8 mouse cellular contexts compared by ENCODE assay signal in the genomic region with DNA sequence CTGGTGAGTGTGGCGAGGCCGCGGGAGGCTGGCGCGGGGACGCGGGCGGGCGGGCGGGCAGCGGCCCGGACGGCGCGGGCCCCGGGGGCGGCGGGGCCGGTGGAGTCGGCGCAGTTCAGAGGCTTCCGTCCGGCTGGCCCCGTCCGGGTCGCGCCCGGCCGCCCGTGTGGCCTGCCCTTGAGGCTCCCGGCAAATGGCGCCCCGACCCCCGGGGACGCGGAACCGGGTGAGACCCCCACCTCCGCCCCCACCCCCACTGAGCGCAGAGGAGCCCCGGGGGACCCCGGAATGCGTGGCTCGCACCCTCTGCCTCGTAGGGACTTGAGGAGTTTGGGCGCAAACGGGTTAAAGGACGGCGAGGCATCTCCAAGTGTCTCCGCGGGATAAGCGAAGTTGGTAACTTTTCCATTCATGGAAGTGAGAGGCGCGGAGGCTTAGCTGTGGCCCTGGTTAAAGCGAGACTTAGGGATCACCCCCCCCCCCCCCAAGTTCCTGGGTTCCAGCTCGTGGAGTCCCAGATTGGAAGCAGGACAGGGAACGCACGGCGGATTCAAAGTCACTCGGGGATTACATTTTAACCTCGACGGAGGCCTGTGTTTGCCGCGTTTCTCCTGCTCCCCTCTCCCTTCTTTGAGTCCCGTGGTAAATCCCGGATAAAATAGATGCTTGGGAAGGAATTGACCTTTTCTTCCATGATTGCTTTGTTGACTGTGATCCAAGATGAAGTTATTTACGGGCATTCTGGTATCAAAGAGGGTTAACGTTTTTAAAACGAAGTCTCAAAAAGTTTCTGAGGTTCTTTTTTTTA. TPM values are rescaled to one million over a fixed set of nuclear protein-coding genes. Genes with fewer than 3 reads are reported as not detected.
DNase-seq lines count a peak whose midpoint lies in the region; ATAC-seq and TF ChIP-seq lines count a peak whose summit lies in the region.

No protein-coding gene starts in this region.

- H3K27ac ChIP-seq in heart, embryonic 10.5 days = peak overlapping the region; percentile 100
- peak overlapping the region; percentile 99 for H3K27ac ChIP-seq in kidney, embryonic 16.5 days (ENCODE audit: low read length)
- H3K27ac ChIP-seq in lung, embryonic 16.5 days (ENCODE audit: low read length) = peak overlapping the region; percentile 97

- peak overlapping the region; percentile 96 for H3K9ac ChIP-seq in kidney, embryonic 16.5 days (replicated peaks; ENCODE audit: low read length)
- H3K9ac ChIP-seq in lung, embryonic 16.5 days (ENCODE audit: low read length) = peak overlapping the region; percentile 94

- ATAC-seq in Patski = peak; percentile 44
- ATAC-seq in kidney, embryonic 16.5 days (ENCODE audit: low FRiP score, low TSS enrichment) = peak; percentile 68
- peak; percentile 65 for ATAC-seq in lung, embryonic 16.5 days (ENCODE audit: low read depth)
- ATAC-seq in inflammation-experienced regulatory T-cells, adult 6 months = no peak

- no peaks in the 10 kb centered on the region for H3K9me3 ChIP-seq in heart, embryonic 10.5 days
- no peaks in the 10 kb centered on the region for H3K9me3 ChIP-seq in kidney, embryonic 16.5 days (ENCODE audit: low read length)
- H3K9me3 ChIP-seq in lung, embryonic 16.5 days (ENCODE audit: control insufficient read depth, low read length) = no peaks in the 10 kb centered on the region

- WGBS in heart, embryonic 10.5 days = under 1% methylated on average over 63 of the region's 68 CpGs
- 0% methylated on average over 37 of the region's 68 CpGs for WGBS in kidney, embryonic 16.5 days
- 0% methylated on average over 43 of the region's 68 CpGs for WGBS in lung, embryonic 16.5 days

- POLR2A ChIA-PET in Patski (lab: Charles Lee) = interaction anchor here (0.5 kb wide), 1 partner anchor 1526 kb away, joined by 4 read pairs; no protein-coding TSS in a partner anchor

- H3K36me3 ChIP-seq in heart, embryonic 10.5 days = no peaks in the 10 kb centered on the region
- H3K36me3 ChIP-seq in kidney, embryonic 16.5 days (ENCODE audit: insufficient read depth, low read length) = no peaks in the 10 kb centered on the region
- no peaks in the 10 kb centered on the region for H3K36me3 ChIP-seq in lung, embryonic 16.5 days (ENCODE audit: control insufficient read depth, insufficient read depth, low read length)

- H3K4me1 ChIP-seq in heart, embryonic 10.5 days = peaks cover 6% of the 10 kb centered on the region; the same call in 1 of the 2 replicates
- 0 out of 2 replicates have a peak, but pooled peaks cover 3% of the 10 kb centered on the region for H3K4me1 ChIP-seq in kidney, embryonic 16.5 days (ENCODE audit: insufficient read depth, low read length)
- 0 out of 2 replicates have a peak, but pooled peaks cover 2% of the 10 kb centered on the region for H3K4me1 ChIP-seq in lung, embryonic 16.5 days (replicated peaks; ENCODE audit: control insufficient read depth, insufficient read depth, low read length)

- CTCF ChIA-PET in Patski (lab: Charles Lee) = no interaction called here

- H3K27me3 ChIP-seq in Patski = no peaks in the 10 kb centered on the region
- no peaks in the 10 kb centered on the region for H3K27me3 ChIP-seq in heart, embryonic 10.5 days (ENCODE audit: insufficient read depth, poor library complexity, severe bottlenecking)
- H3K27me3 ChIP-seq in kidney, embryonic 16.5 days (ENCODE audit: insufficient read depth, low read length) = no peaks in the 10 kb centered on the region
- no peaks in the 10 kb centered on the region for H3K27me3 ChIP-seq in lung, embryonic 16.5 days (ENCODE audit: control insufficient read depth, insufficient read depth, low read depth, low read length)

- peak overlapping the region; percentile 57 for H3K4me2 ChIP-seq in kidney, embryonic 16.5 days (replicated peaks; ENCODE audit: low read depth, low read length)
- H3K4me2 ChIP-seq in lung, embryonic 16.5 days (ENCODE audit: low read depth, low read length) = peak overlapping the region; percentile 94

- DNase-seq in 3T3-L1 (ENCODE audit: low read depth, low spot score) (peak; percentile 59), Patski (ENCODE audit: low read depth, low spot score) (no peak)
- DNase-seq in embryo, embryonic 10 days (ENCODE audit: low spot score) = peak; percentile 74
- peak; percentile 85 for DNase-seq in heart, embryonic 10.5 days (ENCODE audit: low spot score)
- peak; percentile 31 for DNase-seq in right cerebral cortex, postnatal 14 days

- TF ChIP-seq CTCF in Patski (IDR thresholded peaks at IDR 0.05) = no peak

- peak overlapping the region; percentile 96 for H3K4me3 ChIP-seq in heart, embryonic 10.5 days
- peak overlapping the region; percentile 97 for H3K4me3 ChIP-seq in kidney, embryonic 16.5 days (ENCODE audit: low read length)
- H3K4me3 ChIP-seq in lung, embryonic 16.5 days (ENCODE audit: low read length) = peak overlapping the region; percentile 80

- in situ Hi-C loops in Patski (cut with MboI; ENCODE audit: low pct_unique_long_range_greater_than_20kb) = no loop called here

RNA-seq across cellular contexts. Expression of a gene that starts 0.6 kb away (rescaled TPM):
- 21.3 TPM for polyA plus RNA-seq in Patski (2021)
- polyA plus RNA-seq in heart, embryonic 10.5 days (2016; fragmentation: Nextera tagmentation; extraction: Ambion mirVana) = 43.1 and 43.7 TPM in 2 replicates
- 32.6 and 35.4 TPM in 2 replicates for polyA plus RNA-seq in kidney, embryonic 16.5 days (2015; fragmentation: Nextera tagmentation; extraction: Ambion mirVana)
- 33.1 and 34.8 TPM in 2 replicates for polyA plus RNA-seq in lung, embryonic 16.5 days (2015; fragmentation: Nextera tagmentation; extraction: Ambion mirVana)
- polyA plus RNA-seq in inflammation-experienced regulatory T-cells, adult 6 months (2017; shearing (Covaris generic)) = 1 to 10 TPM in 1 of 3 experiments, under 1 TPM in 2; 0.36 to 1.6 (median 0.82) TPM
